Mouse (Mus musculus): ENCODE measurements around the gene Exosc8.
"Not testable (repeated sequence)": the region's sequence is repeated elsewhere in the genome, so short reads cannot be mapped to it uniquely, and the experiment has no call there.

The Exosc8 gene

GRCm38 (mm10) chr3:54734411-54735246, 564 bp downstream of the Exosc8 start:
- peak; percentile 91 for DNase-seq

GRCm38 (mm10) chr3:54732371-54732770, 2.8 kb downstream of the Exosc8 start:
- no peak for DNase-seq

DNA sequence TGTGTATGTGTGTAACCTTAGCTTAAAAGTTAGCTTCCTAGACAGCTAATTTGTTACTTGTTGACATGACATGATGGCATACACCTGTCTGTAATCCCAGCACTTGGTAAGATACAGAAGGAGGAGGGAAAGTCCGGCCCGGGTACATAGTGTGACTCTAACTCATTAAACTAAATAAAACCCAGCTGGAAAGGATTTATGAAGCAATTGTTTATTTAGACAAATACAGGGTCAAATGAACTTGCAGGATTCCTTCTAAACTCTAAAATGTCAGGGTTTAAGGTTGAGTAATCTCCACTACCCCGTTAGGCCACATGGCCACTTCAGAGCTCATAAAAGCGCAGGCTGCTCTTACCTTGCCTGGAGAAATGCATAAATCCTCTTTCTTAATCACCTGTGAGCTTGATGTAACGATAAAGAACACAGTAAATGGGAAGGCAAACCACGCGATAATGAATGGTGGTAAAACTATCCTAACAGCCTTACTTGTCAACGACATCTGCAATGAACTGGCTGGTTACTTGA, 3.5 kb downstream of the Exosc8 start:
- no peak for DNase-seq

DNA sequence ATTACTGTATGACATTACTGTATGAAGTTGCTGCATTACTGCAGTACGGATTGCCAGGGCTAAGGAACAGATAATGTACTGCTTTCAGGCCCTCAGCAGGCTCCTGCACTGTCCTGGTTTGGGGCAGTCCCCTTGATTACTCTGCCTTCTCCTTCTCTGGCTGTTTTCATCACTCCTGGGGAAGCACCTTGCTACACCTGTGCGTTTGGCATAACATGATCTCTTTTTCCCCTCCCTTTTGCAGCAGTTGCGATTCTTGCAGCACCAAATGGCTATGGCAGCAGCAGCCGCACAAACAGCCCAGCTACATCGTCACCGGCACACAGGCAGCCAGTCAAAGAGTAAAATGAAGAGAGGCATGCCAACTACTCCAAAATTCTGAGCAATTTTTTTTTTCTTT, 7.1 kb downstream of the Exosc8 start:
- DNase-seq: no peak

- DNase-seq: no peak
Measured at GRCm38 (mm10) chr3:54727588-54727987, 7.6 kb downstream of the Exosc8 start.

DNA sequence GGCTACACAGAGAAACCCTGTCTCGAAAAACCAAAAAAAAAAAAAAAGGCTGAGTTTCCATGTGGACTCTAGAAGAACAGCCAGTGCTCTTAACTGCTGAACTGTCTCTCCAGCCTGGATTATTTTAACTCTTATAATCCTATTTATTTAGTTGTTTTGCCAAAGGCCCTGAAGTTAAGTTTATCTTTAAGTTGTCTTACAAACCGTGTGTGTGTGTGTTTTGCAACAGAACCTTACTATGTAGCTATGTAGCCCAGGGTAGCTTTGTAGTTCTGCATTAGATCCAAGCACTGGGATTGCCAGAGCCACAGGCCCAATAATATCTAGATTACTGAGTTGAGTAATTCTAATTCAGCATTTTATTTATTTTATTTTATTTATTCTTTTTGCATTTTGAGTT, 9.8 kb downstream of the Exosc8 start:
- no peak for DNase-seq

DNA sequence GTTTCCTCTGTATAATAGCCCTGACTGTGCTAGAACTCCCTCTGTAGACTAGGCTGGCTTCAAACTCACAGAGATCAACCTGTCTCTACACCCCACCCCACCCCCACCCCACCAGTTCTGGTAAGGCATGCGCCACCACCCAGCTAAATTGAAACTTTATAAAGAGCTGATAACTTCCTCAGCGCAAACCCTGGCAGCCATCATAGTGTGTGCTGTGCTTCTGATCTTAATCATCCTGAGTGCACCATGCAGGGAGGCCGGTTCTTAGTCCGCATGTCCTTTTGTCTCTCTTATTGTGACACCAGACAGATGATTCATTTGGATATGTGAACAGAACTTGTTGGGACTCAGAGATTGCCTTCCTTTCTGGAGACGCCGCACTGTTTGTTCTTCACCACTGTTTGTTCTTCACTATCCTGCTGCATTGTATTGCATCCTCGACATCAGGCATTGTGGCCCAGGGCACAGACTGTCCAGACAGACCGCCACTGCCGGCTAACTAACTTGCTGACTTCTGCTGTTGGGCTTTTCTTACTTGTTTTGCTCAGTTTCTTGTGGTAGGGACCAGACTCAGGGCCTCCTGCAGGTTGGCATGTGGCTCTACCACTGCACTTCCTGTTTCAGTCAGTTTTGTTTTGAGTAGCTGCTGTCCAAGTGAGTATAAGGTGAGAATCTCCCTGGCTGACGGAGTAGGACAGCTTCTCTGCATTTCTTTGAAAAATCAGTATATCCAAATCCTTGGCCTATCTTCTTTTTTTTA, 11.3 kb downstream of the Exosc8 start:
- DNase-seq: no peak

DNA sequence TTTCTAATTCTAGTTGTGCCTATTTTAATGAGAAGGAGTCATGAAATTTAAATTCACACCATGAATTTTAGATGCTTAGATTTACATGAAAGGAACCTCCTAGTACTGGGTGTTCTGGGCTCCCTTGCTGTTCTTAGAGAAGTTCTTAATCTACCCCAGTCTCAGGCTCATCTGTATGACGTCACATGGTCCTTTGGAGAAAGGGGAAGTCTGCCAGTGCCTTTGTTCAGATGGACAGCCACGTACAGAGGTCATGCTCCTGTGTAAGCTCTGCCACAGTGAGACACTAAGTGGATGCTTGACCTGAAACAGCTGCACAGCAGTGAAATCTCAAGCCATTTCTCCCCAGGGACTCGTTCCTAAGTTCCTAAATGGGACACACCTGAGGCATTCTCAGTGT, 16.2 kb downstream of the Exosc8 start:
- DNase-seq: no peak

- no peak for DNase-seq
Measured at GRCm38 (mm10) chr3:54717348-54717747, 17.8 kb downstream of the Exosc8 start.

DNA sequence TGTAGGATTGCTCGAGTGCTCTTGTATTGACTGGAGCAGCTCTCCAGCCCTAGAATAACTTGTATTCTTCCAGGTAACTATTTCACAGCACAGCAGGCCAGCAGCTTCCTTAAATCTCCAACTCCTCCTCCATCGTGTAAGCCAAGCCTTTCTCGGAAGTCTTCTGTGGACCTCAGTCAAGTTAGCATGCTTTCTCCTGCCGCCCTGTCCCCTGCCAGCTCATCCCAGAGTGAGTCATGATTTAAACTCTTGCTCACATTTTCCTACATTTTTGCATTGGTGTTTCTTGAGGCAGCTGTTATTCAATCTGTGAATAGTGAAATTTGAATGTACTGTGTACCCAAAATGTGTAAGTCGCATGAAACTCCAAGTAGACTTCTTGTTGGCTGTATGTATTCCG, 19.7 kb downstream of the Exosc8 start:
- DNase-seq: no peak

GRCm38 (mm10) chr3:54714253-54714652, 20.9 kb downstream of the Exosc8 start, which contains the start of gene Gm21958:
Gm21958 (minus strand) TSS chr3:54714353.
- no peak for DNase-seq

DNA sequence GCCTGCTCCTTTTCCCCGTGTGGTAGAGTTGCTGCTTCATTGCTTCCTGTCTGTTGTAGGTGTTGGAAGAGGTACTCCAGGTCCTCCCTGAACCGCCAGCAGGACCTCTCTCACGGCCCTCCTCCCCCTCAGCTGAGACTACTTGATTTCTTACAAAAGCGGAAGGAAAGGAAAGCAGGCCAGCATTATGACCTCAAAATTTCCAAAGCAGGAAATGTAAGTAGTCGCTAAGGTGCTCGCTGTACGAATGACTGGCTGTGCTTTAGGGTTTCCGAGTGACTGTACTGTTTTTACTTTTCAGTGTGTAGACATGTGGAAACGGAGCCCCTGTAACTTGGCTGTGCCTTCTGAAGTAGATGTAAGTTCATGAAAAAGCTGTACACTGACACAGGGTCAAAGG, 26.2 kb downstream of the Exosc8 start:
- no peak for DNase-seq

DNA sequence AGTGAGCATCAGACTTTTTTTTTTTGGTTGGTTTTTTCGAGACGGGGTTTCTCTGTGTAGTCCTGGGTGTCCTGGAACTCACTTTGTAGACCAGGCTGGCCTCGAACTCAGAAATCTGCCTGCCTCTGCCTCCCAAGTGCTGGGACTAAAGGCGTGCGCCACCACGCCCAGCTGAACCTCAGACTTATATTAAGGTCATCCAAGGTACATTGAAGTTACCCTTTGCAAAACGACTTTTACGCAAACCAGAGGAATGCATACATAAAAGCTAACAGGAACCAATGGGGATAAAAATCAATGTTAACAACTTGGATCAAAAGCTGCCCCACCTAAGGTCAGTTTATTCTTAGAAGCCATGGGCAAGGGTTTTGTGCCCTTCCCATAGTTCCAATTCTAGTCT, 31.1 kb downstream of the Exosc8 start:
- DNase-seq: not testable (repeated sequence)

GRCm38 (mm10) chr3:54699759-54700301, 35.4 kb downstream of the Exosc8 start:
- no peak for DNase-seq

DNA sequence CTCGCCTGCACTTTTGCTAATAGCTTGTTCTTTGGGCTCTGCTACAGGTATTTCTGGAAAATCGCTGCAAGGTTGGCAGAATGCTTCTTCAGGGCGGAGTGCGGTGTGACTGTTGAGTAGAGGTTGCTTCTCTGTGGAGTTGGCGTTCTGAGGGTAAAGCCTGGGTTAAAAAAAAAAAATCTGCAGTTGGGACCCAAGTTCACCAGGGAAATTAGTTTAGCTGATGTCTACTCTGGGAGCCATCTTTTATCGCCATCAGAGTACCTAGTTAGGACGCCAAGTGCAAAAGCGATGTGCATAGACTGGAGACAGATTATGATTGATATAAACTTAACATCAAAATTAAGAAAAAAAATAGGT, 42.2 kb downstream of the Exosc8 start:
- no peak for DNase-seq

GRCm38 (mm10) chr3:54692202-54693055, 42.8 kb downstream of the Exosc8 start, which contains the start of gene Supt20:
Supt20 (plus strand) TSS chr3:54692807.
- peak; percentile 94 for DNase-seq

DNA sequence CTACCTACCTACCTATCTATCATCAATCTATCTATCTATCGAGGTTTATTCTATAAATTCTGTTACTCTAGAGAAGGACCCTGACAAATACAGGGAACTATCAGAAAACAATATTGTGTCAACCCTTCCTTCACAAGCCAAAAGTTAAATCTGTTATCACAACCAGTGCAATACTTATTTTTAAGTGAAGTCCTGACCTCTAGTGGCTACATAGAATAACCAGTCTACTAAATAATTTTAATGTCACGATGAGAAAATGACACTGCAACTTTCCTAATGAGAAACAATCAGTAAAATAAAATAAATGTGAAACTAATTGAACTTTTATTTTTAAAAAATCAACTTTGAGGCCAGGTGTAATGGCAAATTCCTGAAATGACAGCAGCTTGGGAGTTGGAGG, 46.1 kb downstream of the Exosc8 start:
- DNase-seq: no peak

GRCm38 (mm10) chr3:54687245-54687644, 47.9 kb downstream of the Exosc8 start:
- DNase-seq: no peak

DNA sequence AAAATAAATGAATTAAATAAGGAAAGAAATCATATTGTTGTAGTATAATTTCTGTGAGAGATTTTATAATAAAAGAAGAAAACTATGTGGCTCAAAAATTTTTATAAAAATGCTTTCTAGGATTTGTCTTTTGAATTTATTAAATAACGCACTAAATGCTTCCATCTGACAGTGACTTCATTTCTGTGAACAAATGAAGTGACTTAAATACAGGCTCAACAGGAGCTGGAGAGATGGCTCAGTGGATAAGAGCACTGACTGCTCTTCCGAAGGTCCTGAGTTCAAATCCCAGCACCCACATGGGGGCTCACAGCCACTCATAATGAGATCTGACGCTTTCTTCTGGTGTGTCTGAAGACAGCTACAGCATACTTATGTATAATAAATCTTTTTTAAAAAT, 50.0 kb downstream of the Exosc8 start:
- DNase-seq: no peak

DNA sequence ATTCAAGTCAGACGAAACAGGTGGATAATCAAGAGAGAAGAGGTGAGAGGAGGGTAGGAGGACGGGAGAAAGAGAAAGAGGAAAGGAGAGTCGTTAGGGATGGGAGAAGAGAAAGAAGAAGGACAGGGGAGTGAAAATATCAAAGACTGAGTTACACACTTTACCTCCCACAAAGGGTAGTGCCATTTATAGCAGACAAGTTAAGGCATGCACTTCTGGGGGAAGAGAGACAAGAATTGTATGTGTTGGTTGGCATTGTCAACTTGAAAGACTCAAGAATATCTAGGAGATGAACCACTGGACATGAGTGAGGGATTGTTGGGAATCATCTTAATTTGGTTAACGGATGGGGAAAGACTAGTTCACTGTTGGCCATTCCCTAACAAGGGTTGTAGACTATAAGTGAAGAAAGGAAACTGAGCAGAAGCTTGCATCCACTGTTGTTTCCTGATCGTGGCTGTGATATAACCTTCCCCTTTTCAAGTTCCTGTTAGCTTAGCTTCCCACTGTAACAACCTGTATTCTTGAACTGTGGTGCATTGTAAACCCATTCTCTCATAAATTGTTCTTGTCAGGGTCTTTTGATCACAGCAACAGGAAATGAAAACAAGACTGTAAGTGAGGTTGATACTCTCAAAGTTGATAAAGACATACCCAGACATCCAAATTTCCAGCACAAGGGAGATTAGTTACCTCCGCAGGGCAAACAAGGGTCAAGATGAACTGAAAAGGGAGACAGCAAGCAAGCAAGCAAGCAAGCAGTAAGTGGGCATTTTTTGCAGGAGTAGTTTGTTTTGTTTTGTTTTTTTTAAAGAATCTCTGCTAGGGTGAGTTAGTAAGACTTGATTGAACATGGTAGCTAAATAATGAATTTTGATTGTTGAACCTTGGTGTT, 53.6 kb downstream of the Exosc8 start:
- no peak for DNase-seq

All from cerebellum, adult 11-12 months (tissue).